Mouse (Mus musculus) hindbrain, embryonic 11.5 days (tissue): ENCODE measurements at regions not wholly inside any gene's neighbourhood (a gene's known extent, or its start where the extent isn't known, plus 50 kb on each side); places are given as distances from the start of the nearest gene placed in this dataset.

ENCODE experiments used
- ATAC-seq: fragments of 200-750 bp; cut with Nextera tagmentation; 2 replicates; pipeline ENCODE4 v1.8.0; 2017; ENCODE audit warnings: mild to moderate bottlenecking, moderate TSS enrichment, moderate library complexity; ENCODE audit not compliant: low FRiP score
- DNase-seq: peaks from one replicate; pipeline ENCODE4 v3.0.0-alpha.2; 2015; ENCODE audit warnings: low spot score
- H3K27ac ChIP-seq: fragments of 300-500 bp; sonication (generic); 2 replicates; pipeline ENCODE4 v1.5.1; 2014; ENCODE audit warnings: mild to moderate bottlenecking, low read depth, low read length
- H3K27me3 ChIP-seq: fragments of 300-500 bp; sonication (generic); 2 replicates; pipeline ENCODE4 v1.6.1; 2014; ENCODE audit warnings: mild to moderate bottlenecking, low read length, moderate library complexity, mixed read lengths; ENCODE audit not compliant: control insufficient read depth, insufficient read depth
- H3K36me3 ChIP-seq: fragments of 300-500 bp; sonication (generic); 2 replicates; pipeline ENCODE4 v1.6.1; 2014; ENCODE audit warnings: mild to moderate bottlenecking, low read length, moderate library complexity, mixed read lengths; ENCODE audit not compliant: control insufficient read depth, insufficient read depth
- H3K4me1 ChIP-seq: fragments of 300-500 bp; sonication (generic); replicated peaks from 2 replicates; pipeline ENCODE4 v1.6.1; 2014; ENCODE audit warnings: low read length, mixed read lengths; ENCODE audit not compliant: control insufficient read depth, insufficient read depth
- H3K4me2 ChIP-seq: fragments of 300-500 bp; sonication (generic); replicated peaks from 2 replicates; pipeline ENCODE4 v1.6.1; 2014; ENCODE audit warnings: mild to moderate bottlenecking, low read depth, low read length
- H3K4me3 ChIP-seq: fragments of 300-500 bp; sonication (generic); 2 replicates; pipeline ENCODE4 v1.5.1; 2014; ENCODE audit warnings: low read depth, low read length
- H3K9ac ChIP-seq: fragments of 300-500 bp; sonication (generic); 2 replicates; pipeline ENCODE4 v1.6.1; 2014; ENCODE audit warnings: low read depth, low read length
- H3K9me3 ChIP-seq: fragments of 300-500 bp; sonication (generic); 2 replicates; pipeline ENCODE4 v1.6.1; 2016; ENCODE audit warnings: low read length; ENCODE audit not compliant: control insufficient read depth
- WGBS: fragments of 180-500 bp; shearing (Covaris S2); extraction: QIAGEN DNeasy Blood & Tissue Kit; methylation state at CpG from one replicate; pipeline ENCODE4 v1.1.7; 2014; 5-methylcytosine and 5-hydroxymethylcytosine counted together

- ATAC-seq = no peak
Measured at GRCm38 (mm10) chr3:156382919-156383318, 178.7 kb upstream of the Negr1 start.

GRCm38 (mm10) chr3:156406136-156406535 lies 155.5 kb upstream of the Negr1 start:
- Histone ChIP-seq H3K4me3 (no peak overlapping the region), H3K36me3 (no peaks in the 10 kb centered on the region), H3K4me1 (no peaks in the 10 kb centered on the region), H3K9ac (no peak overlapping the region), H3K27me3 (no peaks in the 10 kb centered on the region), H3K4me2 (no peak overlapping the region), H3K27ac (no peak overlapping the region), H3K9me3 (no peaks in the 10 kb centered on the region)
- DNase-seq (no peak), ATAC-seq (no peak)
- 94% methylated on average over 3 of the region's 3 CpGs for WGBS

More at GRCm38 (mm10) chr3:156382919-156383318, 178.7 kb upstream of the Negr1 start:
- Histone ChIP-seq H3K27me3 (no peaks in the 10 kb centered on the region), H3K4me1 (no peaks in the 10 kb centered on the region), H3K4me2 (no peak overlapping the region), H3K36me3 (no peaks in the 10 kb centered on the region), H3K9me3 (no peaks in the 10 kb centered on the region), H3K9ac (no peak overlapping the region), H3K27ac (no peak overlapping the region), H3K4me3 (no peak overlapping the region)
- no peak for DNase-seq

GRCm38 (mm10) chr3:156407112-156407511 lies 154.5 kb upstream of the Negr1 start:
- 90% methylated on average over 2 of the region's 2 CpGs for WGBS
- H3K9me3 ChIP-seq = no peaks in the 10 kb centered on the region
- no peak overlapping the region for H3K4me3 ChIP-seq
- no peak overlapping the region for H3K9ac ChIP-seq
- H3K27me3 ChIP-seq = no peaks in the 10 kb centered on the region
- no peak overlapping the region for H3K27ac ChIP-seq
- no peak for DNase-seq
- ATAC-seq = no peak
- no peaks in the 10 kb centered on the region for H3K4me1 ChIP-seq
- H3K36me3 ChIP-seq = no peaks in the 10 kb centered on the region
- no peak overlapping the region for H3K4me2 ChIP-seq

GRCm38 (mm10) chr3:156410126-156410525 lies 151.5 kb upstream of the Negr1 start:
- Histone ChIP-seq H3K4me3 (no peak overlapping the region), H3K4me2 (no peak overlapping the region), H3K9ac (no peak overlapping the region), H3K9me3 (no peaks in the 10 kb centered on the region), H3K4me1 (no peaks in the 10 kb centered on the region), H3K27me3 (no peaks in the 10 kb centered on the region), H3K36me3 (no peaks in the 10 kb centered on the region), H3K27ac (no peak overlapping the region)
- ATAC-seq (no peak), DNase-seq (no peak)
- 74% methylated on average over 1 of the region's 1 CpGs for WGBS

GRCm38 (mm10) chr3:156412757-156413156 lies 148.8 kb upstream of the Negr1 start:
- Histone ChIP-seq H3K9ac (no peak overlapping the region), H3K36me3 (no peaks in the 10 kb centered on the region), H3K4me1 (no peaks in the 10 kb centered on the region), H3K4me2 (no peak overlapping the region), H3K27ac (no peak overlapping the region), H3K4me3 (no peak overlapping the region), H3K9me3 (no peaks in the 10 kb centered on the region), H3K27me3 (no peaks in the 10 kb centered on the region)
- WGBS = 86% methylated on average over 3 of the region's 3 CpGs
- DNase-seq (no peak), ATAC-seq (no peak)

GRCm38 (mm10) chr3:156414431-156415427 lies 146.9 kb upstream of the Negr1 start:
- DNase-seq (no peak), ATAC-seq (peak; percentile 64)
- Histone ChIP-seq H3K27me3 (no peaks in the 10 kb centered on the region), H3K4me1 (no peaks in the 10 kb centered on the region), H3K4me2 (no peak overlapping the region), H3K36me3 (no peaks in the 10 kb centered on the region), H3K27ac (no peak overlapping the region), H3K9ac (no peak overlapping the region), H3K4me3 (no peak overlapping the region), H3K9me3 (no peaks in the 10 kb centered on the region)
- 89% methylated on average over 13 of the region's 13 CpGs for WGBS

- Histone ChIP-seq H3K9me3 (no peaks in the 10 kb centered on the region), H3K36me3 (no peaks in the 10 kb centered on the region), H3K4me2 (no peak overlapping the region), H3K27me3 (no peaks in the 10 kb centered on the region), H3K27ac (no peak overlapping the region), H3K4me1 (no peaks in the 10 kb centered on the region), H3K4me3 (no peak overlapping the region), H3K9ac (no peak overlapping the region)
- no peak for DNase-seq
- no peak for ATAC-seq
Measured at GRCm38 (mm10) chr3:156418124-156418523, 143.5 kb upstream of the Negr1 start.

- Histone ChIP-seq H3K4me3 (no peak overlapping the region), H3K4me1 (no peaks in the 10 kb centered on the region), H3K9me3 (no peaks in the 10 kb centered on the region), H3K36me3 (no peaks in the 10 kb centered on the region), H3K4me2 (no peak overlapping the region), H3K27ac (no peak overlapping the region), H3K9ac (no peak overlapping the region), H3K27me3 (no peaks in the 10 kb centered on the region)
- 71% methylated on average over 3 of the region's 3 CpGs for WGBS
- ATAC-seq (no peak), DNase-seq (no peak)
Measured at GRCm38 (mm10) chr3:156423100-156423499, 138.5 kb upstream of the Negr1 start.

GRCm38 (mm10) chr3:156455042-156455441 lies 106.6 kb upstream of the Negr1 start:
- Histone ChIP-seq H3K27ac (no peak overlapping the region), H3K4me3 (no peak overlapping the region), H3K27me3 (no peaks in the 10 kb centered on the region), H3K4me2 (no peak overlapping the region), H3K4me1 (no peaks in the 10 kb centered on the region), H3K9ac (no peak overlapping the region), H3K36me3 (no peaks in the 10 kb centered on the region), H3K9me3 (no peaks in the 10 kb centered on the region)
- 57% methylated on average over 4 of the region's 4 CpGs for WGBS
- ATAC-seq = no peak
- no peak for DNase-seq
